Mouse (Mus musculus) CD4-positive, CD25-positive, alpha-beta regulatory T cell, adult 2 months (primary cell): Measurements from ENCODE around the gene Agbl5.

Experiments
- DNase-seq: peaks from one replicate; pipeline ENCODE4 v3.0.0-alpha.2; 2012; ENCODE audit warnings: low read depth, low spot score

Gene Agbl5

GRCm38 (mm10) chr5:30919831-30920614, 31.5 kb downstream of the Agbl5 start:
- no peak for DNase-seq

- DNase-seq: no peak
Measured at GRCm38 (mm10) chr5:30920621-30921020, 32.1 kb downstream of the Agbl5 start.

- peak; percentile 97 for DNase-seq
Measured at GRCm38 (mm10) chr5:30921256-30922033, 33.0 kb downstream of the Agbl5 start, which contains the start of gene Khk. Gene Khk (plus strand): TSS chr5:30921431.

DNA sequence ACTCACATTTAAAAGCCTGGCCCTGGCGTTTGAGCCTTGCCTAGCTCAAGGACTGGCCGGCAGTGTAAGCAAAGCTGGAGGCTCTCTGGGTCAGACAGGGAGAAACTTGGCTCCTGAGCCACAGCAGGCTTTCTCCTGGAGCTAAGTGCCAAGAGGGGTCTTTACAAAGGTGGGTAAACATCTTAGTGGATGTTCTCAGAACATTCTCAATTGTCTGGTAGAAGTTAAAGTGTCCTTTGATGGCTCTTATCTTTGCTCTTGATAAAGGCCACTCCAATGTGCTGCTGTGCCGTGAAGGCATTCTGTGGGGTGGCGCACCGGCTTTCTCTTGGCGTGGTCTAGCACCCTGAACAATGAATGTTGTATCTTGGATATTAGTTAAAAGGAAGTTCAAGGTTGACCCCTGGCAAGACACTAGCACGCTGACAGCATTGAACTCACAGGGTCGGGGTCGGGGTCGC, 34.1 kb downstream of the Agbl5 start:
- no peak for DNase-seq

DNA sequence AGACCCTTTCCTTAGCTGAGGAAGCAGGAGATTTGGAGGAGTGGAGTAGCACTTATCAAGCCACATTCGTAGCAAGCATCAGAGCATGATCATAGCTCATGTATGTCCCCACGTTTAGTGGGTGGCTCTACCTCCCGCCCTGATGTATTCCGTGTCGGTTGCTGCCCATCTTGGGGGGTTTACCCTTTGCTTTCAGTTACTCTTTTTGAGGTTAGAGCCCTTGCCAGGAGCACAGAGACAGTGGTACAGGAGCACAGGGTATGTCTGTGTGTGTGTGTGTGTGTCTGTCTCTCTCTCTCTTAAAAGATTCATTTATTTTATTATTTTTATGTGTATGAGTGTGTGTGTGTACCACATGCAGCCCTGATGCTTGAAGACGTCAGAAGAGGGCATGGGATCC, 34.6 kb downstream of the Agbl5 start:
- DNase-seq: no peak

DNA sequence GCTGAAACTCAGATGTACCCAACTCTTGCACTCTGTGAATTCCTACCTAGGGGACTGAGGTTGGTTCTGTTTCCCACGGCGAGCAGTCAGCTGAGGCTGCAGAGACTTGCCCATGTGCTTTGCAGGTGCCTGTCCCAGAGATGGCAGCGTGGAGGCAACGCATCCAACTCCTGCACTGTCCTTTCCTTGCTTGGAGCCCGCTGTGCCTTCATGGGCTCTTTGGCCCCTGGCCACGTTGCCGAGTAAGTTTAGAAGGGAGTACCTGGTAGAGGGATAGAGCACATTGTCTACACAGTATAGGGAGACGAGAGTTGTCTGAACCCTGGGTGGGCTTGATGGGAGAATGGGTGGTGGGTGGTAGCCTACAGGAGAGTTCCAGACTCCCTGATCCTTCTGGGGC, 36.1 kb downstream of the Agbl5 start:
- no peak for DNase-seq

DNA sequence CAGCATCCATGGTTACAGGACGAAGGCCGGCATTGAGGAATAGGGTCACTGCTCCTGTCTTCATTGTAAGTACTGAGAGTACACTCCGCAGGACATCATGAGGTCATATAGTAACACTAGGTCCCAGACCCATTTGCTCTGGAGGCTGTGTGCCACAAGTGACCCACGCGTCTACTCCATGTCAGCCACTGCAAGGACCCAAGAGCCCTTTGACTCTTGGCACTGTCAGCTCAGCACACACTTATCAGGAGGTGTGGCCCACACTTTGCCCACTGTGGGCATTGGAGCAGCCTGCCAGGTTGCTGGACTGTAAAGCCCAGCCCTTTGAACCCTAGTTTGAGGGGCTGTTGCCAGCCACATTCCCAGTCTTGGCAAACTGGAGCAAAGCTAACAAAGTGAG, 36.7 kb downstream of the Agbl5 start:
- no peak for DNase-seq

GRCm38 (mm10) chr5:30926073-30926472, 37.6 kb downstream of the Agbl5 start:
- no peak for DNase-seq

DNA sequence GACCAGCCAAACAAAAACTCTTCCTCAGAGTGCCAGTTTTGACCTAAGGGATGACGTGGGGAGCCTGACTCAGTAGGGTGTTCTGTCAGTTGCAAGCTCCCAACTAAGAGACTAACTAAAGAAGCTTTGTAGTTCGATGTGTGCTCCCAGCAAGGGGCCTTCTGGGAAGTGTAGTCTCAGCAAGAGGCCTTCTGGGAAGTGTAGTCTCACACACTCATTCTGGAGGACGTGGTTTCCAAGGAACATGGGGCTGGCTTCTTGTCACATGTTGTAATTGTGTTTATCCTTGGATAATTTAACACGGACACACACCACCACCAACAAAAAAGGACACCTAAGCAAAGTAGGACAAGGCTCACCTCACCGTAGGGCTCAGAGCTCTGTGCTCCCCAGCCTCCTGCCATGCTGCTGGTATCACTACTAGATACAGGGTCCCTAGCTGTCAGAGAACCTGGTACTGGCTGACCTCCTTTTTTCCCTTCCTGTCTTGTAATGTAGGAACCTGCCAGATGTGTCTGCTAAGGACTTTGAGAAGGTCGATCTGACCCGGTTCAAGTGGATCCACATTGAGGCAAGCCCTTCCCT, 39.5 kb downstream of the Agbl5 start:
- DNase-seq: no peak

GRCm38 (mm10) chr5:30930121-30930520, 41.6 kb downstream of the Agbl5 start:
- DNase-seq: peak; percentile 79

GRCm38 (mm10) chr5:30930846-30931245, 42.4 kb downstream of the Agbl5 start:
- no peak for DNase-seq

DNA sequence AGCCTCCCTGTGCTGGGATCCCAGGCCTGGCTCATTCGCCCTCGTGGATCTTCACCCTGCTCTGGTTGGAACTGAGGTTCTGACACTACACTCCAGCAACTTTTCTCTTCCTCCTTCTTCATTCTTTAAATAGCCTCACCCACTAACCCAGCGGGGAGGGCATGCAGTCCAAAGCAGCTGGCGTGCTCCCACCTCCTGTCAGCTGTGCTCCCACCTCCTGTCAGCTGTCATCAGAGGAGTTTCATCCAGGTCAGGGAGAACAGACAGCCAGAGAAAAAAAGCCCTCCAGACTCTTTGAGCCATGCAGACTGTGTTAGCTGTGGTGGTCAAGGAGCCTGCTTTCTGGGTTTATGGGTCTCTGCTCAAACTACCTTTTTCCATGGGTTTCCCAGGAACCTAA, 42.9 kb downstream of the Agbl5 start:
- no peak for DNase-seq

- DNase-seq: no peak
Measured at GRCm38 (mm10) chr5:30933705-30934104, 45.2 kb downstream of the Agbl5 start.

DNA sequence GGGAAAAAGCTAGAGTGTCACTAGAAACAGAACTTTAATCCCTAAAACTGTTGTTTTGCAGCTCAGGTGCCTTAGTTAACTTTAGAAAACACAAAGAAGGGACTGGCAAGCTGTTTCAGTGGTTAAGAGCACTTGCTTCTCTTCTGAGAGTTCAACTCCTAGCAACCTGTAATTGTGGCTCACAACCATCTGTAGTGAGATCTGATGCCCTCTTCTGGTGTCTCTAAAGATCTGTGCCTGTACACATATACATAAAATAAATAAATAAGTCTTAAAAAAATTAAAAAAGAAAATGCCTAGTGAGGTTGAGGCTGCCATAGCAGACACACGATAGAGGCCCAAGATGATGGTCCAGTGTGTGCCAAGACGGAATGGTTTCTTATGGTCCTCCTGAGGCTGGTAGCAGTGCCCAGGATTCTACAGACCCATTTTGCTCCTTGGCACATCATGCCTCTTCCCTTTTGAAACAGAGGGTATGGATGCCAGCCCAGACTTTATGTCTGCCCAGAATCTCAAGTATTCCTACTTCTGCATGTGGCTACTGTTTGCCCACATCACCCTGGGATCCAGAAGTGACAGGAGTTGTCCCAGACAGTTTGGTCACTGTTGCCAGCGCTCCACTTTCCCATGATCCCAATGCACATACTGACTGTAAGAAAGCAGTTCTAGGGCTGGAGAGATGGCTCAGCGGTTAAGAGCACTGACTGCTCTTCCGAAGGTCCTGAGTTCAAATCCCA, 46.4 kb downstream of the Agbl5 start:
- no peak for DNase-seq

GRCm38 (mm10) chr5:30943004-30943403, 54.5 kb downstream of the Agbl5 start:
- DNase-seq: peak; percentile 58

- DNase-seq: no peak
Measured at GRCm38 (mm10) chr5:30944344-30944743, 55.9 kb downstream of the Agbl5 start.

DNA sequence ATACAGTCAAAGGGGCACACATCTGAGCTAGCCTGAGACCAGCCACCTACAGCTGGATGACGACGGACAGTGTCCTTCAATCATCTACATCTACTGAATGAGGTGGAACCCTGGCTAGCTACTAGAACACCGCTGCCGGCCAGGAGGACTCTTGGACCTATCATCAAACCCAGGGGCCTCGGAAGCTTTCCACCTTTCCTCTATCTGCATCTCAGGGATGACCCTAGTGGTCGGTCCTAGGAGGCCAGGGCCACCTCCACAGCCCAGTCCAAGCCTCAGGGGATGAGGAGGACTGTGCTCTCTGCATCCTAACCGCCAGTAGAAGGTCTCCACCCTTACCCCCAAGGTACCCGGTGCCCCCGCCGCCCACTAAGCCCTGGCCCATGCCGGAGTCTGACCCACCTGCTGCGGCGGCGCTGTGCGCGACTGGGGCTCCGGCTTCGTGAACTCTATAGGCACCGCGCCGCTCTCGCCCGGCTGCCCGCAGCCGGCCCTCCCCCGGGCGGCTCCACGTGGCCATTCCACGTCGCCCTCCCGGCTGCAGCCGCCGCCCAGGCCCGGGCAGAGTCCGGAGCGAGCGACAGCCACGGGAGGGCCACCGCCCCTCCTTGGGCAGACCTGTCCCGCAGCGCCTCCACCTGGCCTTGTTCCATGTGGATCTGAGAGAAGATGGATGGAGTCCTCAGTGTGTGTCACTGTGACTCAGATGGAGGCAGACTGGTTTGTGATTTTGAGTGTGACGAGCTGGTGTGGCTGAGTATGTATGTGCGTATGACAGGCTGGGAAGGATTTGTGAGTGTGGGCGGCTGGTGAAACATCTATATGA, 56.7 kb downstream of the Agbl5 start, which contains the start of gene Cgref1:
TSS of gene Cgref1 (minus strand) at position 636 of the 826 bp plus-strand sequence.
- DNase-seq: peak; percentile 58

- no peak for DNase-seq
Measured at GRCm38 (mm10) chr5:30948620-30949019, 60.1 kb downstream of the Agbl5 start.

DNA sequence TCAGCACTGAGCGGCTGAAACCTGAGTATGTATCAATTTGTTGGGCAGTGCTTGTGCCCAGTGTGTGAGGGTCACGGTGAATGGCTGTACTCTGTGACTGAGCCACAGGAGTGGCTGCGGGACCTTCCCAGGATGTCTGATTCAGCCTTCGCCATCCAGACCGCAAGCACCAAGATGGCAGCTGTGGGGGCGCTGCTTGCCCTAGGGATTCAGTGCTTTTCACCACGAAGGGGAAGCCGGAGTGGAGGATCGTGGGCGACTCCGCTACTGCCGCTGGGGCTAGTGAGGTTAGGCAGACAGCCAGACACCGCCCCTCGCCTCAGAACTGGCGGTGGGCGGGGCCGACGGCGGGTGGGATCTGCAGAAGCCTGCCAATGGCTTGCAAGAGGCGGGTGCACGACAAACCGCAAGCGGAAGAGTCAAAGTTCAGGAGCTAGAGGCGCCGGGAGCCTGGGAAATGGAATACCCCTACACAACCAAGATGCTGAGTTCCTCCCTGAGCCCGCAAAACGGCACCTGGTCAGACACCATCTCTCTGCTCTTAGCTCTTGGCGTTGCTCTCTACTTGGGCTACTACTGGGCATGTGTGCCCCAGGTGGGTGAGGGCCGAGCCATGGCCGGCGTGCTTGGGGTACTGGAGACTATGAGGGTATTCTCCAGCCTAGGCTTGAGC, 61.3 kb downstream of the Agbl5 start:
- DNase-seq: peak; percentile 94

DNA sequence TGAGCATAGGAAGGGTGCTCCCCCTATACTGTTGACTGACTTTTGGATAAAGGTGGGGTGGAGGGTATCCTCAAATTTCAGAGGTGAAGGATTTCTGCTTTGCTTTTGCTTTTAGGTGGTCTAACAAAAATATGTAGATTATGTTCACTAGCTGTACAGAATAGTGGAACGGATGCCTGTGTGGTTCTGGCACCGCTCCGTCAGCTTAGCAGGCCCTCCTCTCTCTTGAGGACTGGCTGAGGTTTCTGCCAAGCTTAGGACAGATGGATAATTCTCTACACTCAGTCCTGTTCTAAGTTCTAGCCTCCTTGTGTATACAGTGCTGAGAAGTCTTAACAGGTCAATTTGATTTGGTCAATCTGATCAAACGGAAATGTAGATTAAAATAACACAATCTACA, 62.0 kb downstream of the Agbl5 start:
- no peak for DNase-seq
